Mouse (Mus musculus) limb, embryonic 14.5 days (tissue): ENCODE data around the gene Klk1b4. TPM values are rescaled to one million over a fixed set of nuclear protein-coding genes. Genes with fewer than 3 reads are reported as not detected.

Experiments used
- ATAC-seq: fragments of 200-750 bp; cut with Nextera tagmentation; 2 replicates; pipeline ENCODE4 v1.8.0; 2017; ENCODE audit warnings: low read depth, moderate number of reproducible peaks, moderate TSS enrichment; ENCODE audit not compliant: low FRiP score
- DNase-seq: peaks from one replicate; pipeline ENCODE4 v3.0.0-alpha.2; 2015; ENCODE audit warnings: low spot score
- H3K27ac ChIP-seq: fragments of 300-500 bp; sonication (generic); replicated peaks from 2 replicates; pipeline ENCODE4 v1.5.1; 2014; ENCODE audit warnings: low read depth, mild to moderate bottlenecking, low read length, moderate library complexity, mixed read lengths
- H3K27me3 ChIP-seq: fragments of 300-500 bp; sonication (generic); 2 replicates; pipeline ENCODE4 v1.6.1; 2014; ENCODE audit warnings: low read length, mixed read lengths; ENCODE audit not compliant: control insufficient read depth, insufficient read depth
- H3K36me3 ChIP-seq: fragments of 300-500 bp; sonication (generic); 2 replicates; pipeline ENCODE4 v1.6.1; 2014; ENCODE audit warnings: mild to moderate bottlenecking, low read length, moderate library complexity, mixed read lengths; ENCODE audit not compliant: control insufficient read depth, insufficient read depth
- H3K4me1 ChIP-seq: fragments of 300-500 bp; sonication (generic); 2 replicates; pipeline ENCODE4 v1.6.1; 2014; ENCODE audit warnings: antibody characterized with exemption, low read length, mixed read lengths; ENCODE audit not compliant: control insufficient read depth, insufficient read depth
- H3K4me2 ChIP-seq: fragments of 300-500 bp; sonication (generic); replicated peaks from 2 replicates; pipeline ENCODE4 v1.6.1; 2014; ENCODE audit warnings: low read depth, mild to moderate bottlenecking, low read length, moderate library complexity; ENCODE audit not compliant: severe bottlenecking
- H3K4me3 ChIP-seq: fragments of 300-500 bp; sonication (generic); replicated peaks from 2 replicates; pipeline ENCODE4 v1.5.1; 2014; ENCODE audit warnings: low read length
- H3K9ac ChIP-seq: fragments of 300-500 bp; sonication (generic); 2 replicates; pipeline ENCODE4 v1.6.1; 2014; ENCODE audit warnings: mild to moderate bottlenecking, low read depth, low read length, moderate library complexity; ENCODE audit not compliant: severe bottlenecking
- H3K9me3 ChIP-seq: fragments of 300-500 bp; sonication (generic); 2 replicates; pipeline ENCODE4 v1.6.1; 2016; ENCODE audit warnings: low read length; ENCODE audit not compliant: control insufficient read depth
- POLR2A ChIP-seq: fragments of 200-500 bp; IDR thresholded peaks from 2 replicates; pipeline ENCODE4 v1.8.0; 2012; ENCODE audit warnings: inconsistent platforms, mild to moderate bottlenecking, moderate library complexity, borderline replicate concordance; ENCODE audit not compliant: insufficient read depth, insufficient read length; ENCODE audit errors: extremely low read depth
- WGBS: fragments of 180-500 bp; shearing (Covaris S2); extraction: QIAGEN DNeasy Blood & Tissue Kit; methylation state at CpG from one replicate; pipeline ENCODE4 v1.1.7; 2014; 5-methylcytosine and 5-hydroxymethylcytosine counted together
- polyA plus RNA-seq, 2 experiments: library from polyadenylated mRNA; depleted of rRNA in 1 of 2; stranded (reverse) in 1 of 2; unstranded in 1 of 2; fragments of >200 nt; fragmentation: Nextera tagmentation in 1 of 2; extraction: Ambion mirVana in 1 of 2; gene quantifications; 2 replicates each; pipeline versions ENCODE4 v1.2.1 to v1.2.3; 2012 to 2014

The Klk1b4 gene
- polyA plus RNA-seq, 2 experiments: not detected

DNA sequence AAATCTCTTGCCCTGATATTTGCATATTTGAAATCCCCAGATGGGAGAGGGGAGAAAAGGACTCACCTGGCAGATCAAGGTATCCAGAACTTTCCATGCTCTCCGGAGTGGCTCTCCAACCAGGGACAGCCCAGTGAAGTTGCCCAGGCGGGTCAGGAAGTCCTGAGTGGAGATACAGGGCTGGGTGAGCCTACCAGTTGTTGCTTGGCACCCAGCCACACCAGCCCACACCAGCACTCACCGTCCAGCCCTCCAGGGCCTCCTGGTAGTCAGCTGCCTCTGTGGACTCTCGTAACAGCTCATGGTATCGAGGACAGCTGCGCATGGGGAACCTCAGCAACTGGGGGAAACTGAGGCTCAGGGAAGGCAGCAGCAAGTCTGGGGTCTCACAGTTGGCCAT lies 47.7 kb downstream of the Klk1b4 start:
- 76% methylated on average over 6 of the region's 6 CpGs for WGBS
- no peak for ATAC-seq

DNA sequence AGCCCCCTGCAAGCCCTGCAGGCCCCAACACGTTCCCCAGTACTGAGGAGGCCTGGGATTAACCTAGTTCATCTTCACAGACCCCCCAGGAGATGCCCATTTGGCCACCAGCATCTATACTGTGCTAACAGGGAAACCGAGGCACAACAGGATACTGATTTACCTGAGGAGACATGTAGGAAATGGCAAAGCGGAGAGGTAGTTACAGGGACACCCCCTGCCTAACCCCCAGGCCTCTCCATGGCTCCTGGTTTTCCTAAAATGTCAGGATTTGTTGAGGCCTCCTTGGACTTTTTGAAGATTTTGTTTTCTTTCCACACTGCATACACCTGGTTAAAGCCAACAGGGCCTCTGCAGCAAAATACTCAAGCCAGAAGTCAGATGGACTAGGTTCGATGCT lies 50.0 kb downstream of the Klk1b4 start, which contains the start of gene Acp4:
Acp4 (minus strand) TSS at position 101 of the 400 bp plus-strand sequence.
- 72% methylated on average over 4 of the region's 4 CpGs for WGBS

More for the DNA sequence above, 47.7 kb downstream of the Klk1b4 start:
- Histone ChIP-seq H3K36me3 (peaks cover 32% of the 10 kb centered on the region), H3K4me3 (no peak overlapping the region), H3K4me2 (no peak overlapping the region), H3K9me3 (no peaks in the 10 kb centered on the region), H3K27ac (no peak overlapping the region), H3K4me1 (no peaks in the 10 kb centered on the region), H3K9ac (no peak overlapping the region), H3K27me3 (no peaks in the 10 kb centered on the region)
- TF ChIP-seq POLR2A: no peak
- no peak for DNase-seq

DNA sequence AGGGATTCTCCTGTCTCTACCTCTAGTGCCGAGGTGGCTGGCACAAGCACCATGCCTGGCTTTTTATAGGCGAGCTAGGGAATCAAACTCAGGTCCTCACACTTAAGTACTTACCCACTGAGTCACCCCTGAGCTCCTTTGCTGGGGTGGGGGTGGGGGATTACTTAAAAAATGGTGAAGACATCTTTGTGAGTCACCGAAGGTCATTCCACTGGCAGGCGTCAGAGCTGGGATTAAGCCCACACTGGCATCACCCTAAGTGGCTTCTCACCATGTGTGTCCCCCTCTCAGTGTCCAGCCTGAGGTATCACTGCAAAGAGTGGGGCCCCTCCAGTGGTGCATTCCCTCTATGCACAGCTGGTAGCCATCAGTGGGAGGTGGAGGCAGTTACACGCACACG lies 53.2 kb downstream of the Klk1b4 start:
- WGBS: 72% methylated on average over 6 of the region's 6 CpGs
- no peaks in the 10 kb centered on the region for H3K36me3 ChIP-seq
- no peak for ATAC-seq
- H3K27me3 ChIP-seq: peaks cover 11% of the 10 kb centered on the region
- no peak overlapping the region for H3K9ac ChIP-seq
- H3K27ac ChIP-seq: no peak overlapping the region
- no peak overlapping the region for H3K4me2 ChIP-seq
- no peak for DNase-seq
- H3K9me3 ChIP-seq: no peaks in the 10 kb centered on the region
- no peak overlapping the region for H3K4me3 ChIP-seq
- TF ChIP-seq POLR2A: no peak
- H3K4me1 ChIP-seq: peaks cover 4% of the 10 kb centered on the region; the same call in 1 of the 2 replicates

More for the DNA sequence above, 50.0 kb downstream of the Klk1b4 start, which contains the start of gene Acp4:
- no peaks in the 10 kb centered on the region for H3K4me1 ChIP-seq
- no peak for DNase-seq
- H3K9ac ChIP-seq: no peak within 1 kb of the TSS
- no peaks in the 10 kb centered on the region for H3K9me3 ChIP-seq
- no peak for TF ChIP-seq POLR2A
- no peak within 1 kb of the TSS for H3K27ac ChIP-seq
- no peaks in the 10 kb centered on the region; the same call in 1 of the 2 replicates for H3K27me3 ChIP-seq
- ATAC-seq: no peak
- H3K36me3 ChIP-seq: peaks cover 13% of the 10 kb centered on the region
- no peak within 1 kb of the TSS for H3K4me3 ChIP-seq
- no peak within 1 kb of the TSS for H3K4me2 ChIP-seq

DNA sequence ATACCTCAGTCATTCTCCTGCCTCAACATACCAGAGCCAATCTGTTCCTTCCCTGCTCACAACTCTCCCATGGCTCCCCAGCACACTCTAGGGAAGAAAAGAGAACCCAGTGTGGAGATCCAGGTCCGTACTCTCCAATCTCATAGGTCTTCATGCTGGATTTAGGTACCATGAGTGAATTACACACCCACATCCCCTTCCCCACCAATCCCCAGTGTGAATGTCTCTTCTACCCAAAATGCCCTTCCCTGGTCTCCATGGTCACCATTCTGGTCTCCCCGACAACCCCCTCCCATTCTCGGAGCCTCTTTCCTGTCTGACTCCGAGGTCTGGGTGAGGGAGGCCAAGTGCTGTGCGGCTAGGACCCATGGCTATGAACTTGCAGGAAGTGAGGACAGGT lies 53.9 kb downstream of the Klk1b4 start, which contains the start of gene Gm15517:
Gm15517 (plus strand) TSS at position 301 of the 400 bp plus-strand sequence.
- H3K4me2 ChIP-seq: no peak within 1 kb of the TSS
- DNase-seq (no peak), ATAC-seq (no peak)
- H3K27me3 ChIP-seq: peaks cover 11% of the 10 kb centered on the region
- H3K4me1 ChIP-seq: peaks cover 4% of the 10 kb centered on the region; the same call in 1 of the 2 replicates
- H3K27ac ChIP-seq: no peak within 1 kb of the TSS
- H3K36me3 ChIP-seq: no peaks in the 10 kb centered on the region
- no peaks in the 10 kb centered on the region for H3K9me3 ChIP-seq
- no peak for TF ChIP-seq POLR2A
- 57% methylated on average over 5 of the region's 5 CpGs for WGBS
- no peak within 1 kb of the TSS for H3K4me3 ChIP-seq
- no peak within 1 kb of the TSS for H3K9ac ChIP-seq

Other genes starting within 250 kb of the Klk1b4 start
- gene Klk1b1, start 240.7 kb upstream of the Klk1b4 start, polyA plus RNA-seq (2012; rRNA removed): not detected in 2 replicates
- gene Klk1b1, start 240.7 kb upstream of the Klk1b4 start, polyA plus RNA-seq (2014; fragmentation: Nextera tagmentation; extraction: Ambion mirVana): not detected in 2 replicates
- not detected in 2 replicates for gene Klk1b9, start 231.4 kb upstream of the Klk1b4 start, polyA plus RNA-seq (2012; rRNA removed)
- not detected in 2 replicates for gene Klk1b9, start 231.4 kb upstream of the Klk1b4 start, polyA plus RNA-seq (2014; fragmentation: Nextera tagmentation; extraction: Ambion mirVana)
- not detected in 2 replicates for gene Klk1b11, start 211.6 kb upstream of the Klk1b4 start, polyA plus RNA-seq (2012; rRNA removed)
- gene Klk1b11, start 211.6 kb upstream of the Klk1b4 start, polyA plus RNA-seq (2014; fragmentation: Nextera tagmentation; extraction: Ambion mirVana): not detected in 2 replicates
- 0.05 and 0.20 TPM in 2 replicates for gene Klk1b26, start 195.3 kb upstream of the Klk1b4 start, polyA plus RNA-seq (2012; rRNA removed)
- gene Klk1b26, start 195.3 kb upstream of the Klk1b4 start, polyA plus RNA-seq (2014; fragmentation: Nextera tagmentation; extraction: Ambion mirVana): 0.14 and 0.36 TPM in 2 replicates
- not detected in 2 replicates for gene Klk1b27, start 155.1 kb upstream of the Klk1b4 start, polyA plus RNA-seq (2012; rRNA removed)
- gene Klk1b27, start 155.1 kb upstream of the Klk1b4 start, polyA plus RNA-seq (2014; fragmentation: Nextera tagmentation; extraction: Ambion mirVana): not detected in 2 replicates
- gene Klk1b21, start 105.1 kb upstream of the Klk1b4 start, polyA plus RNA-seq (2012; rRNA removed): not detected in 2 replicates
- not detected in 2 replicates for gene Klk1b21, start 105.1 kb upstream of the Klk1b4 start, polyA plus RNA-seq (2014; fragmentation: Nextera tagmentation; extraction: Ambion mirVana)
- gene Klk1b22, start 94.8 kb upstream of the Klk1b4 start, polyA plus RNA-seq (2012; rRNA removed): not detected in 2 replicates
- gene Klk1b22, start 94.8 kb upstream of the Klk1b4 start, polyA plus RNA-seq (2014; fragmentation: Nextera tagmentation; extraction: Ambion mirVana): not detected in 2 replicates
- gene Klk1b16, start 70.7 kb upstream of the Klk1b4 start, polyA plus RNA-seq (2012; rRNA removed): not detected in 2 replicates
- gene Klk1b16, start 70.7 kb upstream of the Klk1b4 start, polyA plus RNA-seq (2014; fragmentation: Nextera tagmentation; extraction: Ambion mirVana): not detected in 2 replicates
- 0.08 and 0.17 TPM in 2 replicates for gene Klk1b24, start 19.2 kb upstream of the Klk1b4 start, polyA plus RNA-seq (2012; rRNA removed)
- not detected in 2 replicates for gene Klk1b24, start 19.2 kb upstream of the Klk1b4 start, polyA plus RNA-seq (2014; fragmentation: Nextera tagmentation; extraction: Ambion mirVana)
- not detected in 2 replicates for gene Klk1b3, start 9.2 kb upstream of the Klk1b4 start, polyA plus RNA-seq (2012; rRNA removed)
- gene Klk1b3, start 9.2 kb upstream of the Klk1b4 start, polyA plus RNA-seq (2014; fragmentation: Nextera tagmentation; extraction: Ambion mirVana): not detected in 2 replicates
- gene Klk1b5, start 8.5 kb downstream of the Klk1b4 start, polyA plus RNA-seq (2012; rRNA removed): not detected in 2 replicates
- gene Klk1b5, start 8.5 kb downstream of the Klk1b4 start, polyA plus RNA-seq (2014; fragmentation: Nextera tagmentation; extraction: Ambion mirVana): not detected in 2 replicates
- gene Klk1, start 17.9 kb downstream of the Klk1b4 start, polyA plus RNA-seq (2012; rRNA removed): 0.27 TPM in 1 of 2 replicates, not detected in the other
- not detected in 2 replicates for gene Klk1, start 17.9 kb downstream of the Klk1b4 start, polyA plus RNA-seq (2014; fragmentation: Nextera tagmentation; extraction: Ambion mirVana)
- gene Gm36864, start 28.7 kb downstream of the Klk1b4 start, polyA plus RNA-seq (2012; rRNA removed): not detected in 2 replicates
- not detected in 2 replicates for gene Gm36864, start 28.7 kb downstream of the Klk1b4 start, polyA plus RNA-seq (2014; fragmentation: Nextera tagmentation; extraction: Ambion mirVana)
- 1.3 and 1.4 TPM in 2 replicates for gene 1700028J19Rik, start 39.3 kb downstream of the Klk1b4 start, polyA plus RNA-seq (2012; rRNA removed)
- gene 1700028J19Rik, start 39.3 kb downstream of the Klk1b4 start, polyA plus RNA-seq (2014; fragmentation: Nextera tagmentation; extraction: Ambion mirVana): 0.53 and 1.3 TPM in 2 replicates
- 315 and 368 TPM in 2 replicates for gene 2410002F23Rik, start 39.3 kb downstream of the Klk1b4 start, polyA plus RNA-seq (2012; rRNA removed)
- 163 and 170 TPM in 2 replicates for gene 2410002F23Rik, start 39.3 kb downstream of the Klk1b4 start, polyA plus RNA-seq (2014; fragmentation: Nextera tagmentation; extraction: Ambion mirVana)
- gene Acp4, start 49.9 kb downstream of the Klk1b4 start, polyA plus RNA-seq (2012; rRNA removed): 0.09 and 0.25 TPM in 2 replicates
- gene Acp4, start 49.9 kb downstream of the Klk1b4 start, polyA plus RNA-seq (2014; fragmentation: Nextera tagmentation; extraction: Ambion mirVana): 0.11 and 0.25 TPM in 2 replicates
- gene Gm15517, start 54.0 kb downstream of the Klk1b4 start, polyA plus RNA-seq (2012; rRNA removed): not detected in 2 replicates
- gene Gm15517, start 54.0 kb downstream of the Klk1b4 start, polyA plus RNA-seq (2014; fragmentation: Nextera tagmentation; extraction: Ambion mirVana): not detected in 2 replicates
- gene Clec11a, start 99.5 kb downstream of the Klk1b4 start, polyA plus RNA-seq (2012; rRNA removed): 21.2 and 22.8 TPM in 2 replicates
- gene Clec11a, start 99.5 kb downstream of the Klk1b4 start, polyA plus RNA-seq (2014; fragmentation: Nextera tagmentation; extraction: Ambion mirVana): 12.4 and 15.5 TPM in 2 replicates
- gene Shank1, start 102.8 kb downstream of the Klk1b4 start, polyA plus RNA-seq (2012; rRNA removed): 13.6 and 18.2 TPM in 2 replicates
- 4.0 and 4.3 TPM in 2 replicates for gene Shank1, start 102.8 kb downstream of the Klk1b4 start, polyA plus RNA-seq (2014; fragmentation: Nextera tagmentation; extraction: Ambion mirVana)
- gene Syt3, start 176.7 kb downstream of the Klk1b4 start, polyA plus RNA-seq (2012; rRNA removed): 3.3 and 3.8 TPM in 2 replicates
- 2.2 and 4.6 TPM in 2 replicates for gene Syt3, start 176.7 kb downstream of the Klk1b4 start, polyA plus RNA-seq (2014; fragmentation: Nextera tagmentation; extraction: Ambion mirVana)
- gene 1700008O03Rik, start 178.4 kb downstream of the Klk1b4 start, polyA plus RNA-seq (2012; rRNA removed): 2.1 and 2.7 TPM in 2 replicates
- gene 1700008O03Rik, start 178.4 kb downstream of the Klk1b4 start, polyA plus RNA-seq (2014; fragmentation: Nextera tagmentation; extraction: Ambion mirVana): 0.67 and 0.73 TPM in 2 replicates
- gene Lrrc4b, start 221.6 kb downstream of the Klk1b4 start, polyA plus RNA-seq (2012; rRNA removed): 15.3 and 23.0 TPM in 2 replicates
- gene Lrrc4b, start 221.6 kb downstream of the Klk1b4 start, polyA plus RNA-seq (2014; fragmentation: Nextera tagmentation; extraction: Ambion mirVana): 1.6 and 1.8 TPM in 2 replicates